Mouse (Mus musculus) liver, embryonic 15.5 days (tissue): Measurements from ENCODE around the gene Rasgef1b. TPM values are rescaled to one million over a fixed set of nuclear protein-coding genes. Genes with fewer than 3 reads are reported as not detected.

ENCODE experiments used
- ATAC-seq: fragments of 200-750 bp; cut with Nextera tagmentation; 2 replicates; pipeline ENCODE4 v1.8.0; 2017; ENCODE audit warnings: moderate number of reproducible peaks, mild to moderate bottlenecking, moderate library complexity; ENCODE audit not compliant: insufficient read depth
- H3K27ac ChIP-seq: fragments of 300-500 bp; sonication (generic); replicated peaks from 2 replicates; pipeline ENCODE4 v1.5.1; 2015; ENCODE audit warnings: mild to moderate bottlenecking, inconsistent platforms
- H3K27me3 ChIP-seq: fragments of 300-500 bp; sonication (generic); 2 replicates; pipeline ENCODE4 v1.6.1; 2015; ENCODE audit warnings: mild to moderate bottlenecking, inconsistent platforms
- H3K36me3 ChIP-seq: fragments of 300-500 bp; sonication (generic); replicated peaks from 2 replicates; pipeline ENCODE4 v1.6.1; 2015; ENCODE audit warnings: moderate library complexity, mild to moderate bottlenecking, inconsistent platforms
- H3K4me1 ChIP-seq: fragments of 300-500 bp; sonication (generic); replicated peaks from 2 replicates; pipeline ENCODE4 v1.6.1; 2015; ENCODE audit warnings: inconsistent platforms
- H3K4me2 ChIP-seq: fragments of 300-500 bp; sonication (generic); 2 replicates; pipeline ENCODE4 v1.6.1; 2015; ENCODE audit warnings: moderate library complexity, mild to moderate bottlenecking, inconsistent platforms
- H3K4me3 ChIP-seq: fragments of 300-500 bp; sonication (generic); replicated peaks from 2 replicates; pipeline ENCODE4 v1.5.1; 2015; ENCODE audit warnings: mild to moderate bottlenecking, inconsistent platforms
- H3K9ac ChIP-seq: fragments of 300-500 bp; sonication (generic); 2 replicates; pipeline ENCODE4 v1.6.1; 2015; ENCODE audit warnings: moderate library complexity, mild to moderate bottlenecking, inconsistent platforms
- H3K9me3 ChIP-seq: fragments of 300-500 bp; sonication (generic); replicated peaks from 2 replicates; pipeline ENCODE4 v1.6.1; 2016; ENCODE audit warnings: inconsistent platforms
- WGBS: fragments of 180-500 bp; shearing (Covaris S2); methylation state at CpG from one replicate; pipeline ENCODE4 v1.1.7; 2015; ENCODE audit warnings: mixed read lengths; ENCODE audit not compliant: insufficient replicate concordance; 5-methylcytosine and 5-hydroxymethylcytosine counted together
- polyA plus RNA-seq: library from polyadenylated mRNA; unstranded; fragments of >200 nt; fragmentation: Nextera tagmentation; extraction: Ambion mirVana; gene quantifications from 2 replicates; pipeline ENCODE4 v1.2.1, GENCODE M21; 2015

Rasgef1b gene
- polyA plus RNA-seq, 1 experiment from 2014 or later = 7.3 TPM

GRCm38 (mm10) chr5:99266301-99266700 lies 462.6 kb downstream of the Rasgef1b start:
- H3K27me3 ChIP-seq = no peaks in the 10 kb centered on the region
- no peaks in the 10 kb centered on the region for H3K36me3 ChIP-seq
- WGBS = 47% methylated on average over 8 of the region's 8 CpGs

GRCm38 (mm10) chr5:99262197-99262920 lies 466.5 kb downstream of the Rasgef1b start:
- no peaks in the 10 kb centered on the region for H3K9me3 ChIP-seq
- no peak for ATAC-seq
- H3K36me3 ChIP-seq = no peaks in the 10 kb centered on the region
- 63% methylated on average over 6 of the region's 6 CpGs for WGBS
- no peak overlapping the region for H3K9ac ChIP-seq
- H3K27ac ChIP-seq = no peak overlapping the region
- H3K4me2 ChIP-seq = no peak overlapping the region
- no peaks in the 10 kb centered on the region for H3K27me3 ChIP-seq
- H3K4me1 ChIP-seq = no peaks in the 10 kb centered on the region
- H3K4me3 ChIP-seq = no peak overlapping the region

More at GRCm38 (mm10) chr5:99266301-99266700, 462.6 kb downstream of the Rasgef1b start:
- no peak overlapping the region for H3K4me2 ChIP-seq
- H3K4me1 ChIP-seq = no peaks in the 10 kb centered on the region
- no peak overlapping the region for H3K9ac ChIP-seq
- H3K9me3 ChIP-seq = no peaks in the 10 kb centered on the region
- no peak overlapping the region for H3K27ac ChIP-seq
- no peak for ATAC-seq
- H3K4me3 ChIP-seq = no peak overlapping the region

- no peak overlapping the region for H3K27ac ChIP-seq
- 58% methylated on average over 4 of the region's 4 CpGs for WGBS
Measured at GRCm38 (mm10) chr5:99261121-99261724, 467.6 kb downstream of the Rasgef1b start.

GRCm38 (mm10) chr5:99258003-99258500 lies 470.8 kb downstream of the Rasgef1b start:
- no peaks in the 10 kb centered on the region for H3K36me3 ChIP-seq
- H3K4me2 ChIP-seq = no peak overlapping the region
- 46% methylated on average over 4 of the region's 4 CpGs for WGBS
- peaks cover 3% of the 10 kb centered on the region for H3K4me1 ChIP-seq
- H3K27ac ChIP-seq = no peak overlapping the region
- no peaks in the 10 kb centered on the region for H3K9me3 ChIP-seq
- ATAC-seq = no peak
- H3K9ac ChIP-seq = no peak overlapping the region
- 0 out of 2 replicates have a peak, but pooled peaks cover 5% of the 10 kb centered on the region for H3K27me3 ChIP-seq
- H3K4me3 ChIP-seq = no peak overlapping the region

More at GRCm38 (mm10) chr5:99261121-99261724, 467.6 kb downstream of the Rasgef1b start:
- H3K4me2 ChIP-seq = no peak overlapping the region
- H3K4me1 ChIP-seq = no peaks in the 10 kb centered on the region
- no peak for ATAC-seq
- no peak overlapping the region for H3K4me3 ChIP-seq
- no peaks in the 10 kb centered on the region for H3K27me3 ChIP-seq
- no peak overlapping the region for H3K9ac ChIP-seq
- no peaks in the 10 kb centered on the region for H3K36me3 ChIP-seq
- H3K9me3 ChIP-seq = no peaks in the 10 kb centered on the region

GRCm38 (mm10) chr5:99252203-99253135 lies 476.4 kb downstream of the Rasgef1b start:
- under 1% methylated on average over 76 of the region's 78 CpGs for WGBS

GRCm38 (mm10) chr5:99251379-99252202 lies 477.3 kb downstream of the Rasgef1b start:
- 2% methylated on average over 34 of the region's 34 CpGs for WGBS

More at GRCm38 (mm10) chr5:99252203-99253135, 476.4 kb downstream of the Rasgef1b start:
- Histone ChIP-seq H3K4me1 (peaks cover 29% of the 10 kb centered on the region), H3K27ac (peak overlapping the region; percentile 65), H3K9ac (peak overlapping the region; percentile 61), H3K36me3 (no peaks in the 10 kb centered on the region), H3K27me3 (peaks cover 26% of the 10 kb centered on the region), H3K4me3 (peak overlapping the region; percentile 75), H3K9me3 (no peaks in the 10 kb centered on the region), H3K4me2 (peak overlapping the region; percentile 89)
- ATAC-seq = peak; percentile 91

GRCm38 (mm10) chr5:99250820-99251219 lies 478.0 kb downstream of the Rasgef1b start:
- Histone ChIP-seq H3K4me1 (peaks cover 29% of the 10 kb centered on the region), H3K9ac (no peak overlapping the region), H3K4me2 (peak overlapping the region; percentile 89), H3K9me3 (no peaks in the 10 kb centered on the region), H3K27ac (no peak overlapping the region), H3K27me3 (peaks cover 26% of the 10 kb centered on the region), H3K4me3 (peak overlapping the region; percentile 75), H3K36me3 (no peaks in the 10 kb centered on the region)
- no peak for ATAC-seq
- 9% methylated on average over 5 of the region's 5 CpGs for WGBS

More at GRCm38 (mm10) chr5:99251379-99252202, 477.3 kb downstream of the Rasgef1b start:
- peaks cover 29% of the 10 kb centered on the region for H3K4me1 ChIP-seq
- no peak for ATAC-seq
- H3K4me3 ChIP-seq = peak overlapping the region; percentile 75
- peak overlapping the region; percentile 61 for H3K9ac ChIP-seq
- no peaks in the 10 kb centered on the region for H3K36me3 ChIP-seq
- peak overlapping the region; percentile 65; the same call in 1 of the 2 replicates for H3K27ac ChIP-seq
- H3K4me2 ChIP-seq = peak overlapping the region; percentile 89
- H3K27me3 ChIP-seq = peaks cover 26% of the 10 kb centered on the region
- H3K9me3 ChIP-seq = no peaks in the 10 kb centered on the region

- no peaks in the 10 kb centered on the region for H3K9me3 ChIP-seq
- H3K36me3 ChIP-seq = no peaks in the 10 kb centered on the region
- ATAC-seq = no peak
- peaks cover 21% of the 10 kb centered on the region for H3K27me3 ChIP-seq
- H3K4me2 ChIP-seq = no peak overlapping the region
- H3K27ac ChIP-seq = no peak overlapping the region
- no peak overlapping the region for H3K9ac ChIP-seq
- WGBS = 2% methylated on average over 7 of the region's 7 CpGs
- no peak overlapping the region for H3K4me3 ChIP-seq
- H3K4me1 ChIP-seq = peaks cover 29% of the 10 kb centered on the region
Measured at GRCm38 (mm10) chr5:99248501-99248900, 480.4 kb downstream of the Rasgef1b start.

GRCm38 (mm10) chr5:99247915-99248314 lies 480.9 kb downstream of the Rasgef1b start:
- Histone ChIP-seq H3K27ac (no peak overlapping the region), H3K27me3 (peaks cover 21% of the 10 kb centered on the region), H3K4me3 (no peak overlapping the region), H3K4me1 (peaks cover 24% of the 10 kb centered on the region), H3K9ac (no peak overlapping the region), H3K36me3 (no peaks in the 10 kb centered on the region), H3K4me2 (no peak overlapping the region), H3K9me3 (no peaks in the 10 kb centered on the region)
- ATAC-seq = no peak
- 78% methylated on average over 6 of the region's 6 CpGs for WGBS

- 68% methylated on average over 7 of the region's 7 CpGs for WGBS
- ATAC-seq = no peak
- Histone ChIP-seq H3K4me3 (no peak overlapping the region), H3K4me2 (no peak overlapping the region), H3K4me1 (peaks cover 21% of the 10 kb centered on the region), H3K36me3 (no peaks in the 10 kb centered on the region), H3K9ac (no peak overlapping the region), H3K9me3 (no peaks in the 10 kb centered on the region), H3K27me3 (peaks cover 19% of the 10 kb centered on the region), H3K27ac (no peak overlapping the region)
Measured at GRCm38 (mm10) chr5:99247441-99247840, 481.4 kb downstream of the Rasgef1b start.
